Mouse (Mus musculus): ENCODE measurements around the gene Grap. TPM values are rescaled to one million over a fixed set of nuclear protein-coding genes. Genes with fewer than 3 reads are reported as not detected.

Gene Grap
- polyA plus RNA-seq, 1 experiment from 2014 or later = 4.7 TPM

DNA sequence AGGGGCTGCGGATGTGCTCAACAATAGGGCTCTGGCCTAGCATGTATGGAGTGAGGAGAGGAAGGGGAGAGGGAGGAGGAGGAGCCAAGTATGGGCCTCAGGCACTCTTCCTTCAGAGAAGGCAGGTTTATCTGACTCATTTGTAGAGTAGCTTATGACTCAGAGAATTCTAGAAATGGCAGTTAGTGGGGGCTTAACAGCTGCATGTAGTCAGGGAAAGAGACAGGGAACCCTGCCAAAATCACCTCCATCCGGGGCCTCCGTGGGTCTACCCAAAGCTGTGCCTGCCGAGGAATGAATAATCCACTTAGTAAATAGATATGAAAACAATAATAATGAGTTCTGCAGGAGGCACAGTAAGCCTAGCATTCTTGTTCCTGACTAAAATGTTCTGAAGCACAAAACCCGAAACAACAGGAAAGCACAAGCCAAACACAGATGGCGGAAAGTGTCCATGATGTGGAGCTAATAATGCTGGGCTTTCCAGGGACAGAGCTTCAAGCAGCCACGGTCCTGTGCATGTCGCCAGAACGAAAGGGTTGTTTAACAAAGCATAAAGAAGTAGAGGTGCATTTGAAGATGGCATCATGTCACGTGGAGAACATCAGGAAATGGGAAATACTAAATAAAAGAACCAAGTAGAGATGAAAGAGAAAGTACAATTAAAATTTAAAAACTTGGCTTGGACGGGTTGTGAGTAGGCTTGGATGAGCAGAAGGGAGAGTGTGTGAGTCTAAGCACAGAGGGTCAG lies 8.3 kb upstream of the Grap start:
- H3K27me3 ChIP-seq (ENCODE audit: control insufficient read depth, insufficient read depth, low read length) = no peaks in the 10 kb centered on the region
- no peak for ATAC-seq (ENCODE audit: low read depth)
- 79% methylated on average over 11 of the region's 11 CpGs for WGBS
- no peaks in the 10 kb centered on the region for H3K9me3 ChIP-seq (ENCODE audit: control insufficient read depth, low read length)
- H3K4me1 ChIP-seq (ENCODE audit: control insufficient read depth, insufficient read depth, low read length) = no peaks in the 10 kb centered on the region
- no peak overlapping the region for H3K27ac ChIP-seq (ENCODE audit: low read depth, low read length)
- no peak overlapping the region for H3K4me3 ChIP-seq (ENCODE audit: low read depth, low read length)
- no peak overlapping the region for H3K4me2 ChIP-seq (ENCODE audit: low read depth, low read length)
- H3K9ac ChIP-seq (replicated peaks; ENCODE audit: low read depth, low read length) = no peak overlapping the region
- H3K36me3 ChIP-seq (ENCODE audit: control insufficient read depth, insufficient read depth, low read length) = no peaks in the 10 kb centered on the region

DNA sequence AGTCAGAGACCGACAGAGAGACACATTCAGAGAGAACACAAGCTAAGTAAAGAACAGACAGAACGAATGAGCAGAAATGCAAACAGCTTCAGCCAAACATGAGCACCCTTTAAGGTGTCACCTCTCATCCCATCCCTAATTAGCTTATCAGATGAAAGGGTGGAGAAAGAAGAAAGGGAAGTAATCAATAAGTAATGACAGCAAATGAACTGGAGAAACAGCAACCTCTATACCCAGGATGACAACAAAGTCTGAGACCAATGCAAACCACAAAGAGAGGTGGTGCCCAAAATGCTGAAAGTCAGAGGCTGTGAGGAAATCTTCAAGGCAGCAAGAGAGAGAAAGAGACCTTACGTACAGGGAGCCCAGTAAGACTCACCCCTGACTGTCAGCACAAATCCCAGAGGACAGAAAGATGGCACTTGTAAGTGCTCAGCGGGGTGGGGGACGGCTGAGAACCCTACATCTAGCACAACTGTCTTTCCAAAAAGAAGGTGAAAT lies 7.7 kb upstream of the Grap start:
- WGBS = 80% methylated on average over 5 of the region's 5 CpGs

DNA sequence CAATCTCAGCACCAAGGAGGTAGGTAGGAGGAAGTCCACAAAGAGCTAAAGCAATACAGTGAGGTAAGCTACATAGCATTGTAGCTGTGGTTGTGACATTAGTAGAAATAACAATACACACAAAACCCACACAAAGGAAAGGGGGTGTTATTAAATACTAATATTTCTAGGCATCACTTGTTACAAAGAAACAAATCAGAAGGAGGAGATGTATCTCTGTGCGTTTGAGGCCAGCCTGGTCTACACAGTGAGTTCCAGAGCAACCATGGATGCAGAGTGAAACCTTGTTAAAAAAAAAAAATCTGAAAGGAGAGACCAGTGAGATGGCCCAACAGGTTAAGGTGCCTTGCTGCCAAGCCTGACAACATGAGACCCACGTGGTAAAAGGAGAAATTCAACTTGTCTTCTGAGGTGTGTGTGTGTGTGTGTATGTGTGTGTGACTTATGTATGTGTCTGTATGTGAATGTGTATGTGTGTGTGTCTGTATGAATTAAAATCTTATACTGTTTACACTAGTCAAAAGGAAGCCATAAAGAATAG lies 6.5 kb upstream of the Grap start:
- Histone ChIP-seq H3K9me3 (ENCODE audit: control insufficient read depth, low read length) (no peaks in the 10 kb centered on the region), H3K4me1 (ENCODE audit: control insufficient read depth, insufficient read depth, low read length) (no peaks in the 10 kb centered on the region), H3K4me3 (ENCODE audit: low read depth, low read length) (no peak overlapping the region), H3K9ac (replicated peaks; ENCODE audit: low read depth, low read length) (no peak overlapping the region), H3K27me3 (ENCODE audit: control insufficient read depth, insufficient read depth, low read length) (no peaks in the 10 kb centered on the region), H3K36me3 (ENCODE audit: control insufficient read depth, insufficient read depth, low read length) (no peaks in the 10 kb centered on the region), H3K4me2 (ENCODE audit: low read depth, low read length) (no peak overlapping the region), H3K27ac (ENCODE audit: low read depth, low read length) (no peak overlapping the region)
- no peak for ATAC-seq (ENCODE audit: low read depth)
- WGBS = 64% methylated on average over 2 of the region's 2 CpGs

More for the DNA sequence above, 7.7 kb upstream of the Grap start:
- H3K4me1 ChIP-seq (ENCODE audit: control insufficient read depth, insufficient read depth, low read length) = no peaks in the 10 kb centered on the region
- no peak for ATAC-seq (ENCODE audit: low read depth)
- no peak overlapping the region for H3K4me2 ChIP-seq (ENCODE audit: low read depth, low read length)
- H3K4me3 ChIP-seq (ENCODE audit: low read depth, low read length) = no peak overlapping the region
- no peaks in the 10 kb centered on the region for H3K27me3 ChIP-seq (ENCODE audit: control insufficient read depth, insufficient read depth, low read length)
- no peaks in the 10 kb centered on the region for H3K36me3 ChIP-seq (ENCODE audit: control insufficient read depth, insufficient read depth, low read length)
- no peaks in the 10 kb centered on the region for H3K9me3 ChIP-seq (ENCODE audit: control insufficient read depth, low read length)
- H3K9ac ChIP-seq (replicated peaks; ENCODE audit: low read depth, low read length) = no peak overlapping the region
- H3K27ac ChIP-seq (ENCODE audit: low read depth, low read length) = no peak overlapping the region

DNA sequence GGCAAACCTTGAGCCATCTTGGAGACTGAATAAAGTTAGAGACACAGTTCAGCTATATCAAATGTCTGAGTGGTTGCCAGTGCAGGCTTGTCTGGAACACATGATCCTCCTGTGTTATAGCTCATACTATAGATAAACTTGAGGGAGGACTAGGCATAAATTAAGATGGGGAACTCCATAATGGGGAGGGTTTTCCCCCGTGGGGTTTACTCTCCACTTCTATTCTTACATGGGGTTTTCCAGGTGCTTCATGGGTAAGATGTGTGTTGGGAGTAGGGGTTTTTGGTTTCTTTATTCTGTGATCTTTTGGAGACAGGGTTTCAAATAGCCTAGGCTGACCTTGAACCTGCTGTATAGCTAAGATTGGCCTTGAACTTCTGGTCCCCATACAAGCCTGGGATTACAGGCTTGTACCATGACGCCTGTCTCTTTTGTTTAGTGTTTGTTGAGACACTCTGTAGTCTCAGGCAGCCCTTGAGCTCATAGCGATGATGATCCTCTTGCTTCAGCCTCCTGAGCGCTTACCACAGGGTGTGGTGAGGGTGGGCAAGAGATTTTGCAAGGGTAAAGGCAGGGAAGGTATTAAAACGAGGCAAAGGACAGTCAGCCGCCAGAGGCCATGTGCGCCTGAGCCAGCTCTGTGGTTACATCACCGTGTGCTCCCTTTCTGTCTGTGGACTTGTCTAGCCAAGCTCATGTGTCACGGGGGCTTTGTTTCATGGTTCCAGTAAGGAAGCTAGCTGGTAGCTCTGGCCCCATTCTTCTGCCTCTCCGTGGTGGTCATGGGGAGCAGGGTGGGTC lies 5.8 kb upstream of the Grap start:
- H3K4me1 ChIP-seq (ENCODE audit: control insufficient read depth, insufficient read depth, low read length) = no peaks in the 10 kb centered on the region
- H3K27ac ChIP-seq (ENCODE audit: low read depth, low read length) = no peak overlapping the region
- WGBS = 83% methylated on average over 10 of the region's 10 CpGs
- H3K9me3 ChIP-seq (ENCODE audit: control insufficient read depth, low read length) = no peaks in the 10 kb centered on the region
- ATAC-seq (ENCODE audit: low read depth) = no peak
- H3K4me2 ChIP-seq (ENCODE audit: low read depth, low read length) = no peak overlapping the region
- no peak overlapping the region for H3K4me3 ChIP-seq (ENCODE audit: low read depth, low read length)
- no peaks in the 10 kb centered on the region for H3K27me3 ChIP-seq (ENCODE audit: control insufficient read depth, insufficient read depth, low read length)
- no peaks in the 10 kb centered on the region for H3K36me3 ChIP-seq (ENCODE audit: control insufficient read depth, insufficient read depth, low read length)
- no peak overlapping the region for H3K9ac ChIP-seq (replicated peaks; ENCODE audit: low read depth, low read length)

DNA sequence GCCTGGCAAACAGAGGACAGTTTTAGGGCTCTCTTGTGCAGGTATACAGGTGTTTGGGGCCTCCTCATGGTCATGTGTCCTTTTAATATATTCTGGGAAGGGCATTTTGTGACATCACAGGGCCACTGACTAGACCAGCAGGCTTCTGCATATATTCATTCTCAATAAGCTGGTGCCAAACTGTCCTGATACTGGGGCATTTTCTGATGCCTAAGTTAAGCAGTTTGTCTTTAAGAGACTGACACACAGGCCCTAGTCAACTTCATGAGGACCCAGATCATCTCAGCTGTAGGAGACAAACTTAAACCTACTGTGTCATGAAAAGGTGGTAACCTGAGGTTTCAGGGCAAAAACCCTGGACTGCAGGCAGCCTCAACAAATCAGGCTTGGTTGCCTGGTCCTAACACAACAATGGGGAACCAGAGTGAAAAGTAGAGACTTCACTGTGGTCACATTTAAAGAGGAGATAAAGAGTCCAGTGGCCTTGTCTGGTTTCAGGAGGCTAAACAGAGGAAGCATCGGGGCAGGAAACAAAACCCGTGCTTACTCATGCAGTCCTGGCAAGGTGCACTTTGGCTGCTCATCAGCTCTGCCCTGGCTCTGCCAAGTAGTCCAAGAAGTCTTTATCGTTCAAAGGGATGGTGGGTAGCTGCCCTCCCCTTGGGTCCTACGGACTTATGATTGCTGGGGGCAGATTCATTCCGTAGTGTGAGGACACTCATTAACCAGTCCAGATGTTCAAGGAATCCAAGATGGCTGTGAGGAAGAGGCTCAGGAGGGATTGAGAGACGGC lies 4.9 kb upstream of the Grap start:
- no peak overlapping the region for H3K4me3 ChIP-seq (ENCODE audit: low read depth, low read length)
- H3K9ac ChIP-seq (replicated peaks; ENCODE audit: low read depth, low read length) = no peak overlapping the region
- H3K27me3 ChIP-seq (ENCODE audit: control insufficient read depth, insufficient read depth, low read length) = no peaks in the 10 kb centered on the region
- H3K36me3 ChIP-seq (ENCODE audit: control insufficient read depth, insufficient read depth, low read length) = no peaks in the 10 kb centered on the region
- no peaks in the 10 kb centered on the region for H3K4me1 ChIP-seq (ENCODE audit: control insufficient read depth, insufficient read depth, low read length)
- no peak overlapping the region for H3K4me2 ChIP-seq (ENCODE audit: low read depth, low read length)
- 88% methylated on average over 6 of the region's 6 CpGs for WGBS
- no peak for ATAC-seq (ENCODE audit: low read depth)
- H3K27ac ChIP-seq (ENCODE audit: low read depth, low read length) = no peak overlapping the region
- H3K9me3 ChIP-seq (ENCODE audit: control insufficient read depth, low read length) = no peaks in the 10 kb centered on the region

DNA sequence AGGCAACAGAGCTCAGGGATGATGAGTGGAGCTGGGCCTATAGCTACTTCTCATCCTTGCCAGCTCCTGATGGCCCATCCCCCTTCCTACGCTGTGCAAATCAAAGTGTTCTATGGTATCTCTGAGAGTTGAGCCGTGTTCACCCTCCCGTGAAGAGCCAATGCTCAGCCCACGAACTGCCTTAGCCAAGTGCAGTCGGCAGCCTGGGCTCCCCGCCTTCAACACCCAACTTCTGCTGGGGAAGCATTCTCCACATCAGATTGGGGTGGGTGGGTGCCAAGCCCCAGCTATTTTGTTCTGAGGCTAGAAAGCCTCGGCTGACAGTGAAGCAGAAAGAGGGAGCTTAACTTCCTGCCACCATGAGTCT lies 4.3 kb upstream of the Grap start:
- H3K36me3 ChIP-seq (ENCODE audit: control insufficient read depth, insufficient read depth, low read length) = no peaks in the 10 kb centered on the region
- no peaks in the 10 kb centered on the region for H3K9me3 ChIP-seq (ENCODE audit: control insufficient read depth, low read length)
- no peak for ATAC-seq (ENCODE audit: low read depth)
- no peaks in the 10 kb centered on the region for H3K27me3 ChIP-seq (ENCODE audit: control insufficient read depth, insufficient read depth, low read length)
- H3K4me3 ChIP-seq (ENCODE audit: low read depth, low read length) = no peak overlapping the region
- no peak overlapping the region for H3K4me2 ChIP-seq (ENCODE audit: low read depth, low read length)
- WGBS = 87% methylated on average over 7 of the region's 7 CpGs
- no peak overlapping the region for H3K27ac ChIP-seq (ENCODE audit: low read depth, low read length)
- no peak overlapping the region for H3K9ac ChIP-seq (replicated peaks; ENCODE audit: low read depth, low read length)
- H3K4me1 ChIP-seq (ENCODE audit: control insufficient read depth, insufficient read depth, low read length) = no peaks in the 10 kb centered on the region

DNA sequence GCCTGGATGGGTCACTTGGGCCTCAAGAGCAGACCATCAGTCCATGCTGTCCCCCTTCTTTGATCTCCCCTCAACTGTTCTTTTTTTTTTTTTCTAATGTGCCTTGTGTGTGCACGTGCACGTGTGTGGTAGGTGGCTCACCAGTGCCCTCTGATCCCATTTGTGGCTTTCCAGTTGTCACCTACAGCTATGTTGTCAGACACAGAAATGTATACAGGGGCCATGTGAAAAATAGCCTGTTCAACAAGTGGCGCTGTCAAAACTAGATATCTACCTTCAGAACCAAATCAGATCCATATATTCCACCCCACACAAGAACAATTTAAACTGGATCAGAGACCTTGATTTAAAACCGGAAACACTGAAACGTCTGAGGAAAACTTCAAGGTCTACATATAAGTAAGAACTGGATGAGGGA lies 3.9 kb upstream of the Grap start:
- Histone ChIP-seq H3K27ac (ENCODE audit: low read depth, low read length) (no peak overlapping the region), H3K36me3 (ENCODE audit: control insufficient read depth, insufficient read depth, low read length) (no peaks in the 10 kb centered on the region), H3K27me3 (ENCODE audit: control insufficient read depth, insufficient read depth, low read length) (no peaks in the 10 kb centered on the region), H3K4me1 (ENCODE audit: control insufficient read depth, insufficient read depth, low read length) (no peaks in the 10 kb centered on the region), H3K9ac (replicated peaks; ENCODE audit: low read depth, low read length) (no peak overlapping the region), H3K4me2 (ENCODE audit: low read depth, low read length) (no peak overlapping the region), H3K9me3 (ENCODE audit: control insufficient read depth, low read length) (no peaks in the 10 kb centered on the region), H3K4me3 (ENCODE audit: low read depth, low read length) (no peak overlapping the region)
- ATAC-seq (ENCODE audit: low read depth) = no peak
- WGBS = 92% methylated on average over 5 of the region's 5 CpGs

DNA sequence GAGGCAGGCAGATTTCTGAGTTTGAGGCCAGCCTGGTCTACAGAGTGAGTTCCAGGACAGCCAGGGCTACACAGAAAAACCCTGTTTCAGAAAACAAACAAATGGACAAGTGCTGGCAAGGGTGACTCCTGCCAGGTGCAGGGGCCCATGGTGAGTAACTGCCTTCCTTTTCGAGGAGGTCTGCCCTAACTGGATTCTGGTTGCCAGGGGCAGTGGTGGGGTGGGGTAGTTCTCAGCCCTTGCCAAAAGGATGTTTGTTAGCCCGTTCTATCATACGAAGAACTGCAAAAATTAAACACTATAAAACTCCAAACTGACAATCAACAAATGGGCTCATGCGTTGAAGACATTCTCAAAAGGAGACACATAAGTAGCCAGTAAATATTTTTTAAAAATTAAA lies 3.4 kb upstream of the Grap start:
- Histone ChIP-seq H3K4me3 (ENCODE audit: low read depth, low read length) (no peak overlapping the region), H3K36me3 (ENCODE audit: control insufficient read depth, insufficient read depth, low read length) (no peaks in the 10 kb centered on the region), H3K9ac (replicated peaks; ENCODE audit: low read depth, low read length) (no peak overlapping the region), H3K4me2 (ENCODE audit: low read depth, low read length) (no peak overlapping the region), H3K4me1 (ENCODE audit: control insufficient read depth, insufficient read depth, low read length) (no peaks in the 10 kb centered on the region), H3K27me3 (ENCODE audit: control insufficient read depth, insufficient read depth, low read length) (no peaks in the 10 kb centered on the region), H3K9me3 (ENCODE audit: control insufficient read depth, low read length) (no peaks in the 10 kb centered on the region), H3K27ac (ENCODE audit: low read depth, low read length) (no peak overlapping the region)
- ATAC-seq (ENCODE audit: low read depth) = no peak
- 87% methylated on average over 4 of the region's 4 CpGs for WGBS

Measured in neural tube, embryonic 14.5 days (tissue).